Mouse (Mus musculus) large intestine, adult 2 months (tissue): Measurements from ENCODE around the gene Olfr90. TPM values are rescaled to one million over a fixed set of nuclear protein-coding genes. Genes with fewer than 3 reads are reported as not detected.
A peak's percentile ranks its signal among the peaks of the same experiment; 100 is the strongest.
"Not testable (repeated sequence)": the region's sequence is repeated elsewhere in the genome, so short reads cannot be mapped to it uniquely, and the experiment has no call there.

Source experiments
- DNase-seq: peaks from one replicate; pipeline ENCODE4 v3.0.0-alpha.2; 2012; ENCODE audit warnings: low read depth, low spot score
- WGBS: fragments of 180-500 bp; shearing (Covaris S2); methylation state at CpG from one replicate; pipeline ENCODE4 v1.1.7; 2018; 5-methylcytosine and 5-hydroxymethylcytosine counted together
- polyA plus RNA-seq: library from polyadenylated mRNA; depleted of rRNA; stranded (reverse); fragments of >200 nt; gene quantifications from 2 replicates; pipeline ENCODE4 v1.2.3, GENCODE M21; 2012; rRNA removed

The Olfr90 gene
- polyA plus RNA-seq = not detected in 2 replicates

DNA sequence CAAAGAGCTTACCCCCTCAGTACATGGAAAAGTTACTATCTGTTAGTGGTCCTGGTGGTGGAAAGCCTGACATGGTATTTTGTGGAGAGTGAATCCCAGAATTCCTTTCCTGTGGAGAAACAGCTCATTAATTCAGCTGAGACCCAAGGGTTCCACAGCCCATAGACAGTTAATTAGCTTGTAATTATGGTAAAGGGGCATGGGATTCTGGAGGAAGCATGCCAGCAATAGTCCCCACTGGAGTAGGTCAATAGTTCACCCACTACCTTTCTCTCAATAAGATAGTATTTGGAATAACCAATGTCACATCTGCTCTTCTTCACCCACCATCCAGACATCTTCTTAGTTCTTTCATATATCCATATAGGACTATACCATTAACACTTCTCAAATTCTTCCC, at the start of gene Olfr90:
Gene Olfr90, minus strand, starts transcription at position 101 of the 400 bp plus-strand sequence.
- DNase-seq = no peak

DNA sequence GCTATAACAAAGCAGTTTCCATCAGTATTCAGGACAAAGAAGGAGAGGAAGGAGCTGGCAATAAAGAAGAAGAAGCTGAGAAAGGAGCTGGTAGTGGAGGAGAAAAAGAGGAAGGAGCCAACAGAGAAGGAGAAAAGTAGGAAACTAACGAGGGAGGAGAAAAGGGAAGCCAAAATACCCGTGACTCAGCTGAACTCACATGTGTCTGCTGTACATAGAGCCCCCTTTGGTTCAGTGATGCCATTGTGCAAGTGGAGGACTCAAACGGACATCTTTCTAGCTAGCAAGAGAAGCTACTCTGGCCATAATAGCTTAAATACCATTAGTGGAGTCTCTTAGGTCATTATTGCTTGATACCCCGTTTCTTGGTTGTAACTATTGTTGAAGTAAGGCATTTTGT, 43.1 kb upstream of the Olfr90 start:
- 61% methylated on average over 4 of the region's 4 CpGs for WGBS
- DNase-seq = not testable (repeated sequence)

DNA sequence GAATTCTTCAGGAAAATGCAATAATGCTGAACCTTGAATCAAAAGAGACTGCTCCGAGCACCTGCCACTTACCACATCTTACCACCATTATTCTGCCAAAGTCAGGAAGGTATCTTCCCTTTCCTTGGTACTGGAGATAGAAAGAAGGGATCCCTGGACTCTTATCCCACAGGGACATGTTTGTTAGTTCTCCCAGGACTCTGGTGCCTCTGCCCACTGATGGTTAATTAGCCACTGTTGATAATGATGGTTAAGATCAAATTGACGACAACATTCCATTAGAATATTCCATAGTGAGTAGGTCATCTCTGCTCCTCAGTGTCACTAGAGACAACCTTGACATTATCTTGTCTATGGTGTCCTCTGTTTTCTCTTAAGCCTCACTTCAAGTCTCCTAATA, 31.7 kb upstream of the Olfr90 start, which contains the start of gene Olfr92:
Gene Olfr92, minus strand, starts transcription at position 101 of the 400 bp plus-strand sequence.
- 89% methylated on average over 2 of the region's 2 CpGs for WGBS
- no peak for DNase-seq

DNA sequence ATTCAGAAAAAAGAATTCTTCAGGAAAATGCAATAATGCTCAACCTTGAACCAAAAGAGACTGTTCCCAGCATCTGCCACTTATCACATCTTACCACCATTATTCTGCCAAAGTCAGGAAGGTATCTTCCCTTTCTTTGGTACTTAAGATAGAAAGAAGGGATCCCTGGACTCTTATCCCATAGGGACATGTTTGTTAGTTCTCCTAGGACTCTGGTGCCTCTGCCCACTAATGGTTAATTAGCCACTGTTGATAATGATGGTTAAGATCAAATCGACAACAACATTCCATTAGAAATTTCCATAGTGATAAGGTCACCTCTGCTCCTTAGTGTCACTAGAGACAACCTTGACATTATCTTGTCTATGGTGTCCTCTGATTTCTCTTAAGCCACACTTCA, 9.9 kb upstream of the Olfr90 start, which contains the start of gene Olfr91:
Gene Olfr91, minus strand, starts transcription at position 101 of the 400 bp plus-strand sequence.
- 94% methylated on average over 1 of the region's 1 CpGs for WGBS
- DNase-seq = no peak

DNA sequence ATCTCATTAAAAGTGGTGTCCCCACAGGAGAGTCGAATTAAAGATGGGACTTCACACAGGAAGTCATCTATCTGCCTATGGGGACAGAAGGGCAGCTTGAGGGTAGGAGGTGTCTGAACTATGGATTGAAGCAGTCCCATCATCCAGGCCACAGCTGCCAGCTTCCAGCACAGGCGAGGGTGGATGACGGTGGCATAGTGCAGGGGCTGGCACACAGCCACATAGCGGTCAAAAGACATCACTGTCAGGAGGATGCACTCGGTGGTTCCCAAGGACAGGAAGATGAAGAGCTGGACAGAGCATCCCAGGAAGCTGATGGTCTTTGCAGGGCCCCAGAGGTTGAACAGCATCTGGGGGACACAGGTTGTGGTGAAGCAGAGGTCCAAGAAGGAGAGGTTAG, 5.0 kb upstream of the Olfr90 start:
- 63% methylated on average over 5 of the region's 5 CpGs for WGBS
- no peak for DNase-seq

DNA sequence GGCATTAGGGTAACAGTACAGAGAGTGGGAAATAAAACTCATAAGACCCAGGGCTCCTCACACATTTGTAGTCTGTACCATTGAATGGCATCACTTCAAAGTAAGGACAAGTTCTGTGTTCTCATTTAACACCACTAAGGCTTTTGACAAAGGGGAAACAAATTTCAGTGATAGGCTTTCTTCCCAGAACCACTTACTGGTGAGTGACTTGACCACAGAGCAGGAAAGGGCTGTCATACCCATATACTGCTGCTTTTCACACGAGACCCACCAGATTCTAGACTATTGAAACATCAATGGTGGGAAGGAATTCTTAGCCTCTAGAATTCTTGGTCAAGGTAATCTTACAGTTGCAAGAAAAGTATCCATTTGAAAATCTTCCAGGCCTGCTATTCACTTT, 3.9 kb upstream of the Olfr90 start:
- WGBS = 59% methylated on average over 1 of the region's 1 CpGs
- no peak for DNase-seq

DNA sequence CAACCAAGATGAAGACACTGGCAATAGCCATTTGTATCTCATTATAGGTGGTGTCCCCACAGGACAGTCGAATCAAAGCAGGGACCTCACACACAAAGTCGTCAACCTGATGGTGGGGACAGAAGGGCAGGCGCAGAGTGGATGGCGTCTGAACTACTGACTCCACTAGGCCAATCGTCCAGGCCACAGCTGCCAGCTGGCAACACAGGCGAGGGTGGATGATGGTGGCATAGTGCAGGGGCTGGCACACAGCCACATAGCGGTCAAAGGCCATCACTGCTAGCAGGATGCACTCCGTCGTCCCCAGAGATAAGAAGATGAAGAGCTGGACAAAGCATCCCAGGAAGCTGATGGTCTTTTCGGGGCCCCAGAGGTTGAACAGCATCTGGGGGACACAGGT, 2.8 kb downstream of the Olfr90 start:
- 43% methylated on average over 10 of the region's 10 CpGs for WGBS
- DNase-seq = no peak

DNA sequence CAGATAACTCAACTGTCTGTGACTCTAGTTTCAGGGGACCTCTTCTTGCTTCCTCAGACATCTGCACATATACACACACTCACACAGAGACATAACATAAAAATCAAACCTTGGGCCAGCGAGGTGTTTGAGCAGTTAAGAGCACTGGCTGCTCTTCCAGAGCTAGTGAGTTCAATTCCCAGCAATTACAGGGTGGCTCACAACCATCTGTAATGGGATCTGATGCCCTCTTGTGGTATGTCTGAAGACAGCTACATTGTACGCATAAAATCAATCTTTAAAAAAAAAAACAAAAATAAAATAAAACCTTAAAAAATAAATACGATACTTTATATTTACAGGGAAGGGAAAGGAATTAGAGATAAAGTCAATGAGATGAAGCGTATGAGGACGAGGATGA, 3.7 kb downstream of the Olfr90 start:
- 70% methylated on average over 5 of the region's 5 CpGs for WGBS
- no peak for DNase-seq

DNA sequence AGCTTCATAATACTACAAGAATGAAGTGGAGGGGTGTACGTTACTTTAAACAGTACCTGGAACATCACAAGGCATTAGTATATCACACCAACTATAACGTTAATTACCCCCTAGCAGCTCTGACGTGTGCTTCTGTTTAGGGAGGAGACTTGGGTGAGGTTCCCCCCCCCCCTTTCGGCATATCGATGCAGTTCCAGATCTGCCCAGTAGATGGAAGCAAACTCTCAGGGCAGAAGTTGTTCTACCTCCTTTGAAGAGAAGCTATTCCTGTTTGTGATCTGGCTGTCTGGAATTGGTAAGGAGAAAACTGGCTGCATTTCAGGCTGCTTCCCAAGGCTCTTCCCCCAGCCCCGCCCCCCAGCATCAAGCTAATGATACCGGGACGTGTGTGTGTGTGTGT, 5.0 kb downstream of the Olfr90 start:
- 2% methylated on average over 8 of the region's 8 CpGs for WGBS
- DNase-seq = peak; percentile 43

DNA sequence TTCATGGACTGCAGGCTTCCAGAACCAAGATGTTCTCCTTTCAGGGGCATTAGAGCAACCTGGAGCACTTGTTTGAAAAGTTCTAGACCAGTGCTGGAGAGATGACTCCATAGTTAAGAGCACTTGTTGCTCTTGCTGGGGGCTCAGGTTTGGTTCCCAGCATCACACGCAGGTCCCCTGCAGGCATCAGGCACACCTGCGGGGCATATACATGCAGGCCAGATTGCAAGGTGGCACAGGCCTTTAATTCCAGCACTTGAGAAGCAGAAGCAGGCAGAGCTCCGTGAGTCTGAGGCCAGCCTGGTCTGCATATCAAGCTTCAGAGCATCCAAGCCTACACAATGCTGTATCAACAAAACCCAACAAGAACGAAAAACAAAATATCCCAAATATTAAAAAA, 6.6 kb downstream of the Olfr90 start:
- no peak for DNase-seq
- whole genome bisulfite sequencing = 89% methylated on average over 4 of the region's 4 CpGs

DNA sequence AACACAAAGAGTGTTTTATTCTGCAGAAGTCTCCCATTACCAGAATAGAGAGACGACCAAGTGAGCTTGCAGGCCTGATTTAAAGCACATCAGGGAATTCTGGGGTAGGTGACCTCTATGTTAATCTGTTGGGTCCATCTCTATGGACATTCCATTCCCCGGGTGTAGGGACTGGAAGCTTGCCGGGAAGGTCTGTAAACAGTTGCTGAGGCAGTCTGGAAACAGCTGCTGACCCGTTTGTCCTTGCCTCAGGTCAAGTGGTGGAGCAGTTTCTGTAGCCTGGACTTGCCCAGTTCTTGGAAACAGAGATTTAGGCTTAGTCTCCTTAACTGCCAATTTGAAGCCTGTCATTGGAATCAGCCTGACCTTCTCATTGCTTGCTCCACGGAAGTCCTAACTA, 8.2 kb downstream of the Olfr90 start:
- no peak for DNase-seq
- WGBS = 15% methylated on average over 5 of the region's 5 CpGs

DNA sequence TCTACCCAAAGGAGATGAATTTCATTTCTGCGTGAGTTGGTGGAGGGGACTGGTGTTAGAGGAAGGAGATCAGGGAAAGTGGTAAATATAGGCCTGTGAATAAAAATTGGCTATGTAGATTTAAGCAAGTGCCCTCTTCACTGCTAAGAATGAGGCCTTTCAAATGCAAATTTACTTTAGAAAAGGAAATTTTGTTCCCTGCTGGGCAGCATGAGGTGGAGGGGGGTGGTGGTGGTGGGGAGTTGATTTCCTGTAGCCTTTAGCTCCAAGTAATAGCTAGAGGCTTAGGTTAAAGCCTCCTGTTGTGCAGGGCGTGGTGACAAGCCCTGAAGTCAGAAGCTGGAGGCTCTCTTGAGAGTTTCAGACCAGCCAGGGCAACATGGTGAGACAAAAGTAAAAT, 9.3 kb downstream of the Olfr90 start:
- 57% methylated on average over 2 of the region's 2 CpGs for WGBS
- DNase-seq = no peak

DNA sequence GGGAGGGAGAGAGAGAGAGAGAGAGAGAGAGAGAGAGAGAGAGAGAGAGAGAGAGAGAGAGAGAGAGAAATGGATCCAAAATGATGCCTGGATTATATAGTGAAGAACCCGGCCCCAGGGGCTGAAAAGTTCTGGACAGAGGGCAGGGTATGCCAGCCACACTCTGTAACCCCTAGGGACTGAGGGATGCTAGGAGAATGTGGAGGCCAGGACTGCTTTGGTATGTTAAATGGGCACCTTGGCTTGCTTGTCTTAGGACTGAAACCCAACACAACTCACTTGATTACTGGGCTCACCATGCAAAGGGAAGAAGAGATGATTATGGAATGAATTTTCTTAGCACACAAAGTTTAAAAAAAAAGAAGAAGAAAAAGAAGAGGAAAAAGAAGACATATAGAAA, 10.1 kb downstream of the Olfr90 start:
- no peak for DNase-seq
- WGBS = 38% methylated on average over 1 of the region's 1 CpGs

DNA sequence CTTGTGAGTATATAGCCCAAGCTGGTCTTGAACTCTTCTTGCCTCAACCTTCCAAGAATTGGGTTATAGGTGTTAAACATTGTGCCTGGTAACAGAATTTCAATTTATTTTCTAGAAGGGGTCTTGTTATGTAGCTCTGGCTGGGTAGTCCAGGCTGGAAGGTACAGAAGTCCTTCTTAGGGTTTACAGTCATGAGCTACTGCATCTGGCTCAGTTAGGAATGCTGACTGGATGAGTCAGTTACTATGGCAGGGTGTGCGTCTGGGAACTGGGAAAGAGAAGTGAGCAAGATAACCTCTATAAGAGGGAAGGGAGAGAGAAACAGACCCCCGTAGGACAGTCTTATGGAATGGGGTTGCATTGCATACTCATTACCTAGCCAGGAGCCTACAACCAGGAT, 12.5 kb downstream of the Olfr90 start:
- DNase-seq = no peak
- 82% methylated on average over 2 of the region's 2 CpGs for WGBS

DNA sequence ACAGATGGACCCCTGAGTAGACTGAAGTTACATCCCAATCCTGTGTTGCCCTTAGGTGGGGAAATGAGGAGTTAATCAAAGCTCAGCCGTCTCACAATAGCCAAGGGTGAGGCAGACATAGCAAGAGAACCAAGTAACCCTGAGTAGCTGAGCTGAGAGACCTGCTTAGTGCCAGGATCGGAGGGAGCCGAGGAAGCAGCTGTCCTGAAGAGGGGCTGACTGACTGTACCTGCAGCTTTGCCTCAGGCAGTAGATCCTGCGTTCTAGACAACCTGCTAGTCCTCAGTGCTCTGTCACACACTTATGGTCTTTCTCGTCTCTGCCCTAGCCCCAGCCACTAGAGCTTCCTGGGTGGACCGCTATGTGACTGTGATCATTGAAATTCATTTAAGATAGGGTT, 13.1 kb downstream of the Olfr90 start:
- WGBS = 90% methylated on average over 6 of the region's 6 CpGs
- DNase-seq = no peak

DNA sequence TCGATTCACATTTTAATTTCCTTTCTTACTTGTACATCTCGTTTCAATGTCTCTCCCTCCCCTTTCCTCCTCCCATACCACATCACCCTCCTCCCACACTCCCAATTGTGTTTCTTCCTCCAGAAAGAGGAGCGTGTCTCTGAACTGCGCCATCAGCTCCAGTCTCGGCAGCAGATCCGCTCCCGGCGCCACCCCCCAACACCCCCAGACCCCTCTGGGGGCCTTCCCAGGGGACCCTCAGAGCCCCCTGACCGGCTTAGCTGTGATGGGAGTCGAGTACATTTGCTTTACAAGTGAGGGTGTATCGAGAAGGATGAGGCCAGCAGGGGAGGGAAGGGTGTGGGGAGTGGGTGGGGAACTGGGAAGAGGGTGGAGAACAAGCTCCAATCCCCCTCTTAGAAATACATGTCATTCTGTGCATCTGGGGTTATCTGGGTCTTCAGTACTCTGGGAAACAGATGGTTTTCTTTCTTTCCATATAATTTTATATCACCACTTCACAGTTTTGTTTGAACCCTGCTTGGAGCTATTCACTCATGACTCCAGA, 15.5 kb downstream of the Olfr90 start:
- DNase-seq = no peak
- 79% methylated on average over 11 of the region's 11 CpGs for WGBS

DNA sequence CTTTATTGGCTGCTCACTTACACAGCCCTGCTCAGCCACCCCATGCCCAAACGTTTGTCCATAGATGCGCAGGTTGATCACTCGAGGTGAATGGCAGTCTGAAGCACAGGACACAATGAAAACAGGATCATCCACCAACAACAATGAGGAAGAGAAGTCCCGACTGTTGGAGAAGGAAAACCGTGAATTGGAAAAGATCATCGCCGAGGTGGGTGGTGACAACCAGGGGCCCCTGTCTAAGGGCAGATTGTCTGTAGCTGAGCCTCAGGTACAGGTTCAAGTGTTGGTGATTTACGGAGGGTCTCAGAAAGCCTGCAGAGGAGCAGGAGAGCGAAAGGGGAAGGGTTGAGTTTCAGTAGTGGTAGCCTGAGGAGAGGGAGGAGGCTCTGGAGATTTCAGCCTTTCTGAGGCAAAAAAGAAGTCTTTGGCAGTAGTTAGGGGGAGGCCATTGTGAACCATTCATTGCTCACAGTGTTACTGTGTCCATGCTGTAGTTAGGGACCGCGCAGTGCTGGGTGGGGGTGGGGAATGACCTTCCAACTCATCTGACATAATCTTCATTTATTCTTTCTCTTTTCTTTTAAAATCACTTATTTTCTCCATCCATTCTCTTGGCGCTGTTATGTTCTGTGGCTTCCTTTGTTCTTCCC, 16.1 kb downstream of the Olfr90 start:
- 85% methylated on average over 12 of the region's 12 CpGs for WGBS
- DNase-seq = no peak

DNA sequence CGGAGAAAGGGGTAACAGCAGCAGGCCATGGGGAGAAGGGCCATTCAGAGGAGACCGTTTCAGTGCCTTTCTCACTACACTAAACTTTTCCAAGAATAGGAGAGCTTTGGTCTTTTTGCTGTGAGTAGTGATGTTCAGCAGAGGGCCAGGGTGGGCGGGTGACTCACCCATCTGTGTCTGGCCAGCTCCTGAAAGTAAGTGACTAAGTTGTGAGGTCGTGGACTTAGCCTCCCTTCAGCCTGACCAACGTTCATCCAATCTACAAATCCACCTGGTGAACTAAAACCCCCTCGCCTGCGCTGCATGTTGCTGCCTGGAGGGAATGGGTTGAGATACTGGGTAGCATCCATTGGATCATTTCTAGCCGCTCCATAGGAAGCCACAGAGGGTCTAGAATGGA, 18.2 kb downstream of the Olfr90 start:
- 81% methylated on average over 8 of the region's 8 CpGs for WGBS
- no peak for DNase-seq

DNA sequence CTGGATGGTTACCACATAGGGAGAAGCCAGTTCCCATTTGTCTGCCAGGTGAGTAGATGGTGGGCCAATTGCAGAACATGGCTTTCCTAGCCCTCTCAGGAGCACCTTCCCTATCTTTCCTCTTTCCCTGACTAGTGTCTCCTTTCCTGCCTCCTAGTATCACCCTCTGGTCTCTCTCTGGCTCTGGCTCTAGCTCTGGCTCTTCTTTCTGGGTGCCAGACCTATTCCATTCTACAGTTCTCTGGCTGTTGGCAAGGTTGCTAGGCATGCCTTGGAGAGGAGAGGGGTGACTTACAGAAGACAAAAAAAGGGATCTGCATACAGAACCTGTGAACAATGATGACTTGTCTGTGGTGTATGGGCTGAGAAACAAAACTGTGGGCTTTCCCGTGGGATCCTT, 20.4 kb downstream of the Olfr90 start:
- no peak for DNase-seq
- 86% methylated on average over 1 of the region's 1 CpGs for WGBS

DNA sequence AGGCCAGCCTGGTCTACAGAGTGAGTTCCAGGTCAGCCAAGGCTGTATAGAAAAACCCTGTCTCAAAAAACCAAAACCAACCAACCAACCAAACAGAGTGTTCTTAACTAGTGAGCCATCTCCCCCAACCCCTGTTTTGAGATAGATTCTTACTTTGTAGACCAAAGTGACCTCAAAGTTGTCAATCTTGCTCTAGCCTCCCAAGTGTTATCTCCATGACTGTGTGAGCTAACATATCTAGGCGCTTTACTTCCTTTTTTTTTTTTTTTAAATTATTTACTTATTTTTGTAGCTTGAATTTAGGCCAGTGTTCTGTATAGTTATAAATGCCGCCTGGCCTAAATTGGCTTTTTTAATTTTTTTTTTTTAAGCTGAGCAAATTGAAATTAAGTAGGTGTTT, 22.3 kb downstream of the Olfr90 start:
- WGBS = 98% methylated on average over 2 of the region's 2 CpGs
- DNase-seq = no peak

DNA sequence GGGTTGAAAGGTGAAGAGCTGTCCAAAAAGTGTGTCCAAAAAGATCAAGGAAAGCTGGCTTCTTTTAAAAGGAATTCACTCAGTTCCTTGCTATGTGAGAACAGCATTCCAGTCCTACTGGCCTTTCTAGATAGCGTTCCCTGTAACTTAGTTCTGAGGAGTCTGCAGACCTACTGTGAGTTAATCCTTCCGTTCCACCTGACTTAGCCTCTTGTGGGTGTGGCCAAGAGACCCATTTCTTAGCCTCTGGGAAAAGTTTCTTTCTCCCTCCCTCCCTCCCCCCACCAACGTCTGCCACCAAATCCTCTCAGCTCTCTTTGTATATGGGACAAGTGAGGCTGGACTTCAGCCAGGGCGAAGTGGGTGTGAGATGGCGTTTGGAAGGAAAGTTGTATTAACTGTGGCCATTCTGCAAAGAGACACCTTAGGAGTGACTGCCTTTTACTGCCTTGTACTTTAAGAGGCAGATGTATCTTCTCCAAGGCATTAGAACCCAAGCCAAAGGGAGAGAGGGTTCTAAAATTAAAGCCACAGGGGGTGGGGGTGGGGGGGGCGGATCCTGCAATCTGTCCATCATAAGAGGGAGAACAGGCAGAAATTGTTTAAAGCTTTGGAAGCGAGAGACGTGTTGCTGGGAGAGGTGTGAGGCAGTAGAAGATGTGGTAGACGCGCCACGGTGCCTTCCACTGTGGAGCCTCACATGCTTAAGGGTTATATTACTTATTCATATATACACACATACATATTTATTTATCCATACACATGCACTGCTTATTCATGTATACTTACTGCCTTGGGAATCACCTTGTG, 24.4 kb downstream of the Olfr90 start:
- no peak for DNase-seq
- WGBS = 82% methylated on average over 11 of the region's 11 CpGs
